Mouse (Mus musculus): ENCODE measurements around the gene Sptbn2.
A peak's percentile ranks its signal among the peaks of the same experiment; 100 is the strongest.
"Not testable (repeated sequence)": the region's sequence is repeated elsewhere in the genome, so short reads cannot be mapped to it uniquely, and the experiment has no call there.

The Sptbn2 gene

DNA sequence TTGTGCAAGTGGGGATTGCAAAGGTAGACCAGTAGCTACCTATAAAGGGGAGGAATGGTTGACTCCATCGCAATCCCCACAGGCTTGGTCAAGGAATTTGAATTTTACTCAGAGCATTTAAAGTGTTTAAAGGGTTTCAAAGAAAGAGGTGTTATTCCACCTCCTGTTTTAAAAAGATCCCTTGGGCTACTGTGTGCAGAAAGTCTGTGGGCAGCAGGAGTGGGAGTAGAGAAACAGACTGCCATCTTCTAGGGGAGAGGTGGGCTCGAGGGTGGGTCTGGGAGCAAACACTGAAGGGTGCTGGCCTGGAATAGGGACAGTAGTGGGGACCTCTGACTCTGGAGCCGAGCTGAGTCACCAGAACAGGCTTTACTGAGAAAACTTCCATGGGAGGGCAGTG, 22.1 kb downstream of the Sptbn2 start:
- DNase-seq = no peak

- DNase-seq = no peak
Measured at GRCm38 (mm10) chr19:4737866-4738265, 26.9 kb downstream of the Sptbn2 start.

DNA sequence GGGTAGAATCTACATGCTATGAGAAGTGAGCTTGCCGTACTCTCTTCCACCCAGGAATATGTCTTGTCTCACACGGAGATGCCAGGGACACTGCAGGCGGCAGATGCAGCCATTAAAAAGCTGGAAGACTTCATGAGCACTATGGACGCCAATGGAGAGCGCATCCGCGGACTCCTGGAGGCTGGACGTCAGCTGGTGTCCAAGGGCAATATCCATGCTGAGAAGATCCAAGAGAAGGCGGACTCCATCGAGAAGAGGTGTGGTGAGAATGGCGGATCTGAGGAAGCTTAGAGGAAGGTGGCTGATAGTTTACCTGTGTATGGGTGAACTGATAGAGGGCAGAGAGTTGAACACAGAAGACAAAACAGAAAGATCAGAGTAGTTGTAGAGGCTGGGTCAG, 28.1 kb downstream of the Sptbn2 start:
- no peak for DNase-seq

GRCm38 (mm10) chr19:4739762-4740161, 28.8 kb downstream of the Sptbn2 start:
- no peak for DNase-seq

GRCm38 (mm10) chr19:4741482-4741881, 30.5 kb downstream of the Sptbn2 start:
- DNase-seq = no peak

DNA sequence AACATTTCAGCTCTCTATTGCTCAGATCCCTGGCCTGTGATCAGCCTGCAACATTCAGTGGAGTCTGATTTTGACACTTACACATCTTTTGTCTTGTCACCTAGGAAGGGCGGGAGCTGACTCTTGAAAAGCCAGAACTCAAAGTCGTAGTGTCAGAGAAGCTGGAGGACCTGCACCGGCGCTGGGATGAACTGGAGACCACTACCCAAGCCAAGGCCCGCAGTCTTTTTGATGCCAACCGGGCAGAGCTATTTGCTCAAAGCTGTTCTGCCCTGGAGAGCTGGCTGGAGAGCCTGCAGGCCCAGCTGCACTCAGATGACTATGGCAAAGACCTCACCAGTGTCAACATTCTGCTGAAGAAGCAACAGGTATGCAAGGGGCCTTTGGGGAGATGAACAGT, 31.3 kb downstream of the Sptbn2 start:
- no peak for DNase-seq

DNA sequence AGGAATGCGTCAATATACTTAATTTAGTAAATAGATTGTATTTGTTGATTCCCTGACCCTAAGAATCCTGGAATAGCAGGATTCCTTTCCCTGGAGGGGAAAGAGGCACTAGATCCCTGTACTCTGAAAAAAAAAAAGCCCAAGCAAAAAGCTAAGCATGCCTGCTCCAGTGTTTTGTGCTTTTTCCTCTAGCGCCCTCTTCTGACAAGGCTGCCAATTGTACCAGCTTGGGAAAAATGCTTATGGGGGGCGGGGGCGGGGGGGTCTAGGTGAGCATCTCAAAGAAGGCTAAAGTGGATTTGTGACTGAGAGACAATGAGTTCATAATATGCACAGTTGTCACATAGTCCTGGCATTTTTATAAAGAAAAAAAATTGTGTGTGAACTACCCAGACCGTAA, 32.6 kb downstream of the Sptbn2 start:
- DNase-seq = peak; percentile 13 to 16

- no peak for DNase-seq
Measured at GRCm38 (mm10) chr19:4744026-4744425, 33.1 kb downstream of the Sptbn2 start.

GRCm38 (mm10) chr19:4745057-4745456, 34.1 kb downstream of the Sptbn2 start:
- no peak for DNase-seq

GRCm38 (mm10) chr19:4745681-4746080, 34.7 kb downstream of the Sptbn2 start:
- DNase-seq = no peak

DNA sequence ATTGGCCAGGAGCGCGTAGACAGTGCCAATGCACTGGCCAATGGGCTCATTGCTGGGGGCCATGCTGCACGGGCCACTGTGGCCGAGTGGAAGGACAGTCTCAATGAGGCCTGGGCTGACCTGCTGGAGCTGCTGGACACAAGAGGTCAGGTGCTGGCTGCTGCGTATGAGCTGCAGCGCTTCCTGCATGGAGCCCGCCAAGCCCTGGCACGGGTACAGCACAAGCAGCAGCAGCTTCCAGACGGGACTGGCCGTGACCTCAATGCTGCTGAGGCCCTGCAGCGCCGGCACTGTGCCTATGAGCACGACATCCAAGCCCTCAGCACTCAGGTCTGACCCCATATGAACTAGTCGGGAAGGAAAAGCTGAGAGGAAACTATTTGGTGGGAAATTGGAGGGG, 35.6 kb downstream of the Sptbn2 start:
- DNase-seq = no peak

DNA sequence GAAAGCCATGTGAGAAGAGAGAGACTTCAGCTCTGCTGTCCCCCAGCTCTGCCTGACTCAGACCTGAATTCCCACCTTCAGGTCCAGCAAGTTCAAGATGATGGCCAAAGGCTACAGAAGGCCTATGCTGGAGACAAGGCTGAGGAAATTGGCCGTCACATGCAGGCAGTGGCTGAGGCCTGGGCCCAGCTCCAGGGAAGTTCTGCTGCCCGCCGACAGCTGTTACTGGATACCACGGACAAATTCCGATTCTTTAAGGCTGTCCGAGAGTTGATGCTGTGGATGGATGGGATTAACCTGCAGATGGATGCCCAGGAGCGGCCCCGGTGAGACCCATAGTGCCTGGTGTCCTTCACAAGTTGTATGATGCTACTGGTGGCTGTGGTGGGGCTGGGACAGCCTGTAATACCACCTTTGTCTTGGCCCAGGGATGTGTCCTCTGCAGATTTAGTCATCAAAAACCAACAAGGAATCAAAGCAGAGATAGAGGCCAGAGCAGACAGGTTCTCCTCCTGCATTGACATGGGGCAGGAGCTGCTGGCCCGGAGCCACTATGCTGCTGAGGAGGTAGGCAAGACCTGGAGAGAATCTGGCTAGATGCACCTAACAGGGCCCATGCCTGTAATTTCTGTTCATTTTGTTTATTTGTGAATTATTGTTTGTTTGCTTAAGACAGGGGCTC, 36.8 kb downstream of the Sptbn2 start:
- DNase-seq = no peak

- DNase-seq = no peak
Measured at GRCm38 (mm10) chr19:4748493-4748892, 37.5 kb downstream of the Sptbn2 start.

DNA sequence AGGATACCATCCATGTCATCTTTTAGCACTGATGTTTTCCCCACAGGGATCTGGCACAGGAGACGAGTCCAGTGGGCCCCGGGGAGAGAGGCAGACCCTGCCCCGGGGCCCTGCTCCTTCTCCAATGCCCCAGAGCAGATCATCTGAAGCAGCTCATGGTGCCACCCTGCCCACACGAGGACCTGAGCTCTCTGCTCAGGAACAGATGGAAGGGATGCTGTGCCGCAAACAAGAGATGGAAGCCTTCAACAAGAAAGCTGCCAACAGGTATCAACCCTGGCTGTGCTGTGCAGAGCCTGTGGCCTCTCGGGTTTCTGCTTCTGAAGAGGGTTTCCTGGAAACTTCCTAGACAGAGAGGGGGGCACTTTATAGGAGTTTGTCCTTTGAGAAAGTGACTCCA, 39.0 kb downstream of the Sptbn2 start:
- DNase-seq = no peak

- DNase-seq = peak; percentile 92 to 94
Measured at GRCm38 (mm10) chr19:4755565-4756192, 44.7 kb downstream of the Sptbn2 start.

DNA sequence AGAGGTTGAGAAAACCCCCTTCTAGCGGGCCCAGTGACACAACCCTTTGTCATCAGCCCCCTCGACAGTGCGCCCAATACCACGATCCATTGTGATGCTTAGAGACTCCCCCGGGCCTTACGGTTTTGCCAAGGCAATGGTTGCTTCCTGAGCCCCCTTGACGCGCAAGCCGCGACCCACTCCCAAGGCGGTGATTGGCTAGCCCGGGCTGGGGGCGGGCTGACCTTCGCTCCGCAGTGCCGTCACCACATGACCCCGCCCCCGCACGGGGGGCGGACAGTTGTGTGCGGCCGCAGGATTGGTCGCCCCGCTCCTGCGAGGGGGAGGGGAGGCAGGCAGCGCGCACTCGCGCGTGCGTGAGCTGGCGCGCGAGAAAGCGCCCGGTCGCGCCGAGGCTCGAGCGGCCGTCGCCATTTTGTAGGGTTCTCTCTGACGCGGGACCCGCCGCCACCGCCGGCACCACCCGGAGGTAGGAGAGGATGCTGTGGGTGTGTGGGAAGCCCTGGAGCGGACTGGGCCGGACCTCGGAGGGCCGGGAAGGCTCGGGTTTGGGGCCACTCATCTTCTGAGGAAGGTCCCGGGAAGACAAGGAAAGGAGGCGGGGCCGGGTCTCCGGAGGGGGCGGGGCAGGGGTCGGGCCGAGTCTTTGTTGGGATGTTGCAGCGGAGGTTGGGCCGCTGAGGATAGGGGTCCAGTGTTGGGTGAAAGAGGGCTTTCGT, 45.4 kb downstream of the Sptbn2 start, which contains the start of gene Rbm4b:
TSS of gene Rbm4b (plus strand) at position 305 of the 719 bp plus-strand sequence.
- DNase-seq = peak; percentile 97 to 98

DNA sequence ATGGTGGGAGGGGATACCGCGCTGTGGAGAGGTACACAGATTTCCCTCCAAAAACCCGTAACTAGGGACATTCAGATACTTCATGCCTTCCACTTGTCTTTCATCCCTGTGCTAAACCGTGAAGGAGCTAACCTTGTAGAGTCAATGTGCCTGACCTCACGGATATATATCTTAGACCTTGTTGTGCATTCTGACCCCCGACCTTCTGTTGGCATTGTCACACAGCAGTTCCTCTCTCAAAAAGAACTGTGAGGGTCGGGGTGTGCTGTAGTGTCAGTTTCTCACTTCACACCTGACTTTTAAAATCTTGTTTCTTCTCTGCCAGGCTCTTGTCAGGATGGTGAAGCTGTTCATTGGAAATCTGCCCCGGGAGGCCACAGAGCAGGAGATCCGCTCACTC, 46.0 kb downstream of the Sptbn2 start:
- no peak for DNase-seq

DNA sequence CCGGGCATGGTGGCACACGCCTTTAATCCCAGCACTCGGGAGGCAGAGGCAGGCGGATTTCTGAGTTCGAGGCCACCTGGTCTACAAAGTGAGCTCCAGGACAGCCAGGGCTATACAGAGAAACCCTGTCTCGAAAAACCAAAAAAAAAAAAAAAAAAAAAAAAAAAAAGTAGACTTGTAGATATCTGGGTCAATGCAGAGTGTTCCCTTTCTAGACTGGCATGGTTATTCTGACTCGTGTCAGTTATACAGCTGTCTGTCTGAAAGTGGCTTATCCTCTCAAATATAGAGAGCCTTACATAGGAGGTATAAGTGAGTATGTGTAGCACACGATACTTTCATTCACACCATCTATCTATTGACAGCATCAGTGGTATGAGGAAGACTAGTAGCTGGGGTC, 49.6 kb downstream of the Sptbn2 start:
- DNase-seq = not testable (repeated sequence)

DNA sequence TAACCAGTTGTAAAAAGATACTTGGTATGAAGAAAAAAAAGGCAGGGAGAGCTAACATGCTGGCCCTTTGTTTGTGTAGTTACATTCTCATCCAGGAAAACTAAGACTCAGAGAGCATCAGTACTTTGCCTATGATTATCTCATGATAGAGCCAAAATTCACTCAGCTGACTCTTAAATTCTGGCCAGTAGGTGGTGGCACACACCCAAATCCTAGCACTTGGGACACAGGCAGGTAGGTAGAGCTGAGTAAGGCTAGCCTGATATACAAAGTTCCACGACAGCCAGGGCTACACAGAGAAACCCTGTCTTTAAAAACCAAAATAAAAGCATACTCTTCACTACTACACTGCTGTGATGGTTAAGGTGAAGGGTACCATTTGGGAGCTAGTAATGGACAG, 51.9 kb downstream of the Sptbn2 start:
- DNase-seq = peak; percentile 7 to 8

DNA sequence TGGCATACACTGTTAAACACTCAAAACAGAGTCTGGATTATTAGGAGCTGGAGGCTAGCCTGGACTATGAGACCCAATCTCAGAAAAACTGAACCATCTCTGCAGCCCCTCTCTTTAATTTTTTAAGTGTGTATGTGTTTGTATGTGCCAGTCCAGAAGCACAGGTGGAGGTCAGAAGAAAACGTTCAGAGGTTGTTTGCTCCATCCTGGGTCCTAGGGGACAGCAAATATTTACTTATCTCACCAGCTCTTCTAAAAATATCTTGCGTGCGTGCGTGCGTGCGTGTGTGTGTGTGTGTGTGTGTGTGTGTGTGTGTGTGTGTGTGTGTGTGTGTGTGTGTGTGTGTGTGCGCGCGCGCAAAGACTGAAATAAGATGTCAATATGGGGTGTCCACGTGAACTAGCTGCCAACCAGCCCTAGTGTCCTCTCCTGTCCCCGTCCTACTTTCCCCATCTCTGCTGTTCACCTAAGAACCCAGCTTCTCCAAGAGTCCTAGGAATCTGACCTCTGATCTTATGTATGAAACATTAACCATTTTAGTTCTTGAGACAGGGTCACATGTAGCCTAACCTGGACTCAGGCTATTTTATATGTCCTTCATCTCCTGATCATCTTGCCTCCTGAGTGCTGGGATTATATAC, 56.7 kb downstream of the Sptbn2 start:
- no peak for DNase-seq

GRCm38 (mm10) chr19:4772785-4773184, 61.8 kb downstream of the Sptbn2 start:
- no peak for DNase-seq

DNA sequence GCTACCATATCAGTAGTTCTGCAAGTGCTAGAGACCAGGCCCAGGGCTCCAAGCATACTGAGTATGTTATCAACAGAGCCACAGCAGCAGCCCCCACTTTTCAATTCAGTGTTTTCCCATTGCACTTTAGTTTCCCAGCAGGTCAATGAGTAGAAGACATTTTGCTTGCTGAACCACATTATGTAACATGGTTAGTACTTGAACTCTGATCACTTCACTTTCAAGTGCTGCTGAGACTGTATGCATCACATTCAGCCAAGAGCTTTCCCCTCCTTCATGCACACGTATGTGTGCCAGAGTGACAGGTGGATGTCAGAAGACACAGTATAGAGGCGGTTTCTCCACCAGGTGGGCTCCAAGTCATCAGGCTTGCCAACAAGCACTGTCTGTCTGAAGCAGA, 71.9 kb downstream of the Sptbn2 start:
- DNase-seq = no peak

DNA sequence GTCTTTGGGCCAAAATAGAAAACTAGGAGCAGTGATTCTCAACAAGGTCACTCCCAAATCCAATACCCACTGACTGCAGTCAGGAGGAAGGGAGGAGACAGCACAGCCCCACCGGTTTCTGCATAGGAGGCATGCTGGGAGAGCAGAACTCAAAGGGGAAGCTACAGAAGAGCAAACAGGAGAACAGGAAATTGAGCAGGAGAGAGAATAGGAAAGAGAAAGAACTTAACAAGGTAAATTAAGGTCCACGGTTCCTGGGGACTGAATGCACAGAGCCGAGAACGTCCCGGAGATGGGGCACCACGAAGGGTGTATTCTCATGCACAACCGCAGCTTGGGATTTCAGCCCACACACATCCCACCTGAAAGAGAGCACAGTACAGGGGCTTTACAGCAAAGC, 74.2 kb downstream of the Sptbn2 start:
- no peak for DNase-seq

GRCm38 (mm10) chr19:4786313-4786712, 75.3 kb downstream of the Sptbn2 start:
- no peak for DNase-seq
